Mouse (Mus musculus) CH12.LX (cell line): ENCODE results near the gene Rfesd. TPM values are rescaled to one million over a fixed set of nuclear protein-coding genes. Genes with fewer than 3 reads are reported as not detected.

Experiments
- DNase-seq: peaks from one replicate; pipeline ENCODE4 v3.0.0-alpha.2; 2013; ENCODE audit errors: extremely low read depth
- H3K27ac ChIP-seq: 2 replicates; pipeline ENCODE4 v1.5.1; 2012; ENCODE audit warnings: low read depth, mild to moderate bottlenecking, control low read depth, moderate library complexity; ENCODE audit not compliant: insufficient read depth
- H3K27me3 ChIP-seq: replicated peaks from 2 replicates; pipeline ENCODE3; 2012; ENCODE audit warnings: inconsistent platforms
- H3K36me3 ChIP-seq, 2 experiments: replicated peaks in 1 of 2; 2 replicates each; pipeline versions ENCODE3 to v1.6.1; 2012; ENCODE audit warnings: inconsistent platforms in 1 of 2, low read length in 1 of 2, mild to moderate bottlenecking in 1 of 2, mixed read lengths in 1 of 2, moderate library complexity in 1 of 2; ENCODE audit not compliant: control insufficient read depth in 1 of 2, insufficient read depth in 1 of 2
- H3K4me1 ChIP-seq, 2 experiments: 2 replicates each; pipeline ENCODE4 v1.6.1; 2012; ENCODE audit warnings: inconsistent platforms in 1 of 2, moderate library complexity in 1 of 2; ENCODE audit not compliant: insufficient read depth in 2 of 2, control insufficient read depth in 1 of 2
- H3K4me2 ChIP-seq: 2 replicates; pipeline ENCODE4 v1.6.1; 2012; ENCODE audit warnings: low read depth, mild to moderate bottlenecking, control low read depth; ENCODE audit not compliant: poor library complexity, insufficient read depth, severe bottlenecking
- H3K4me3 ChIP-seq, 3 experiments: fragments of 150-350 bp in 1 of 3; sonication (generic) in 1 of 3; replicated peaks in 1 of 3; 2 replicates each; pipeline versions ENCODE3 to v1.5.1; 2011 to 2012; ENCODE audit warnings: low read depth in 2 of 3, low read length in 2 of 3, mild to moderate bottlenecking in 2 of 3, moderate library complexity in 2 of 3, control low read depth in 1 of 3, improper control_type of control experiment in 1 of 3, inconsistent platforms in 1 of 3, mixed read lengths in 1 of 3; ENCODE audit not compliant: poor library complexity in 1 of 3
- H3K79me2 ChIP-seq: replicated peaks from 2 replicates; pipeline ENCODE4 v1.6.1; 2012; ENCODE audit warnings: mild to moderate bottlenecking, moderate library complexity; ENCODE audit not compliant: control insufficient read depth, poor library complexity, insufficient read depth, severe bottlenecking; ENCODE audit errors: extremely low read depth
- H3K9ac ChIP-seq: 2 replicates; pipeline ENCODE4 v1.6.1; 2012; ENCODE audit warnings: low read depth, mild to moderate bottlenecking, control low read depth, moderate library complexity; ENCODE audit not compliant: insufficient read depth
- H3K9me3 ChIP-seq: replicated peaks from 2 replicates; pipeline ENCODE3; 2012; ENCODE audit warnings: low read length, inconsistent platforms, mixed read lengths
- BHLHE40 ChIP-seq: IDR thresholded peaks from 2 replicates; pipeline ENCODE4 v1.6.1; 2011; ENCODE audit warnings: mild to moderate bottlenecking, low read depth, low read length, improper control_type of control experiment
- CHD1 ChIP-seq: IDR thresholded peaks from 2 replicates; pipeline ENCODE4 v1.6.1; 2012; ENCODE audit warnings: low read depth, low read length, improper control_type of control experiment, inconsistent platforms
- CHD2 ChIP-seq: IDR thresholded peaks from 2 replicates; pipeline ENCODE4 v1.6.1; 2011; ENCODE audit warnings: low read length, improper control_type of control experiment
- E2F4 ChIP-seq: IDR thresholded peaks from 2 replicates; pipeline ENCODE4 v1.6.1; 2011; ENCODE audit warnings: low read depth, low read length, improper control_type of control experiment; ENCODE audit not compliant: insufficient replicate concordance
- ETS1 ChIP-seq: conservative IDR thresholded peaks from 2 replicates; pipeline ENCODE4 v1.6.1; 2012; ENCODE audit warnings: low read depth, mild to moderate bottlenecking, inconsistent platforms, low read length, improper control_type of control experiment, moderate library complexity
- GABPA ChIP-seq: IDR thresholded peaks from 2 replicates; pipeline ENCODE4 v1.6.1; 2012; ENCODE audit warnings: low read depth, low read length, improper control_type of control experiment, inconsistent platforms; ENCODE audit not compliant: insufficient replicate concordance
- HCFC1 ChIP-seq: IDR thresholded peaks from 2 replicates; pipeline ENCODE4 v1.6.1; 2012; ENCODE audit warnings: low read depth, mild to moderate bottlenecking, inconsistent platforms, low read length, improper control_type of control experiment
- IRF4 ChIP-seq: IDR thresholded peaks from 2 replicates; pipeline ENCODE4 v1.6.1; 2014; ENCODE audit warnings: low read depth, mild to moderate bottlenecking, inconsistent platforms, low read length, improper control_type of control experiment
- JUND ChIP-seq: conservative IDR thresholded peaks from 2 replicates; pipeline ENCODE4 v1.6.1; 2011; ENCODE audit warnings: low read depth, low read length, improper control_type of control experiment
- KAT2A ChIP-seq: IDR thresholded peaks from 2 replicates; pipeline ENCODE4 v1.6.1; 2012; ENCODE audit warnings: low read length, improper control_type of control experiment, inconsistent platforms; ENCODE audit not compliant: insufficient replicate concordance
- MAFK ChIP-seq: IDR thresholded peaks from 2 replicates; pipeline ENCODE4 v1.6.1; 2011; ENCODE audit warnings: low read length, improper control_type of control experiment; ENCODE audit not compliant: insufficient replicate concordance
- MYC ChIP-seq: IDR thresholded peaks from 2 replicates; pipeline ENCODE4 v1.6.1; 2011; ENCODE audit warnings: low read depth, mild to moderate bottlenecking, improper control_type of control experiment, low read length
- PAX5 ChIP-seq: IDR thresholded peaks from 2 replicates; pipeline ENCODE4 v1.6.1; 2012; ENCODE audit warnings: low read length, inconsistent platforms, mixed read lengths
- RCOR1 ChIP-seq: conservative IDR thresholded peaks from 2 replicates; pipeline ENCODE4 v1.6.1; 2012; ENCODE audit warnings: low read depth, mild to moderate bottlenecking, inconsistent platforms, low read length, improper control_type of control experiment
- SMC3 ChIP-seq: IDR thresholded peaks from 2 replicates; pipeline ENCODE4 v1.6.1; 2011; ENCODE audit warnings: low read depth, low read length, improper control_type of control experiment
- TBP ChIP-seq: conservative IDR thresholded peaks from 2 replicates; pipeline ENCODE4 v1.6.1; 2011; ENCODE audit warnings: low read depth, low read length, improper control_type of control experiment
- TCF12 ChIP-seq: IDR thresholded peaks from 2 replicates; pipeline ENCODE4 v1.6.1; 2014; ENCODE audit warnings: low read depth, mild to moderate bottlenecking, inconsistent platforms, low read length, improper control_type of control experiment
- UBTF ChIP-seq: IDR thresholded peaks from 2 replicates; pipeline ENCODE4 v1.6.1; 2012; ENCODE audit warnings: low read depth, mild to moderate bottlenecking, inconsistent platforms, low read length, improper control_type of control experiment, moderate library complexity
- USF2 ChIP-seq: conservative IDR thresholded peaks from 2 replicates; pipeline ENCODE4 v1.6.1; 2011; ENCODE audit warnings: low read depth, low read length, improper control_type of control experiment
- ZMIZ1 ChIP-seq: IDR thresholded peaks from 2 replicates; pipeline ENCODE4 v1.6.1; 2012; ENCODE audit warnings: low read depth, mild to moderate bottlenecking, inconsistent platforms, low read length, improper control_type of control experiment
- dilution Hi-C: fragments of 300-500 bp; cut with MboI; formaldehyde crosslinking; loops from 2 replicates; pipeline ENCODE4 v1.14.3; 2020; ENCODE audit warnings: low sequenced_read_pairs; ENCODE audit not compliant: extremely low pct_unique_long_range_greater_than_20kb, extremely low pct_ligation_motif_present
- in situ Hi-C: fragments of 300-500 bp; cut with MboI; formaldehyde crosslinking; loops from 3 replicates; pipeline ENCODE4 v1.14.3; 2019; ENCODE audit warnings: low sequenced_read_pairs, low pct_ligation_motif_present, low pct_unique_long_range_greater_than_20kb, mixed read lengths
- polyA plus RNA-seq: library from polyadenylated mRNA; unstranded; fragments of >175 nt; gene quantifications from 2 replicates; pipeline ENCODE4 v1.2.1, GENCODE M21; 2012; ENCODE audit warnings: low read depth; ENCODE audit not compliant: insufficient read length
- total RNA-seq, 2 experiments: library from RNA; depleted of rRNA; stranded (reverse); fragments of 300-350 nt in 1 of 2; fragments of >200 nt in 1 of 2; gene quantifications; 2 replicates each; pipeline ENCODE4 v1.2.3; 2012 to 2014

The Rfesd gene
- total and polyA plus RNA-seq, 3 experiments = 7.8 to 15.9 (median 9.7) TPM

- peaks cover 3% of the 10 kb centered on the region for H3K9me3 ChIP-seq
- no peaks in the 10 kb centered on the region for H3K36me3 ChIP-seq
- no peaks in the 10 kb centered on the region for H3K4me1 ChIP-seq
- dilution Hi-C loops = no loop called here
- no peak within 1 kb of the TSS for H3K4me3 ChIP-seq
- H3K27ac ChIP-seq = no peak within 1 kb of the TSS
- in situ Hi-C loops = no loop called here
- DNase-seq = no peak
- no peaks in the 10 kb centered on the region for H3K79me2 ChIP-seq
- H3K9ac ChIP-seq = no peak within 1 kb of the TSS
- no peak within 1 kb of the TSS for H3K4me2 ChIP-seq
- TF ChIP-seq E2F4 (no peak), IRF4 (no peak), ZMIZ1 (no peak), BHLHE40 (no peak), JUND (no peak), TCF12 (no peak), GABPA (no peak), CHD2 (no peak), PAX5 (no peak), TBP (no peak), SMC3 (no peak), MAFK (no peak), UBTF (no peak), MYC (no peak), RCOR1 (no peak), ETS1 (no peak), CHD1 (no peak)
- no peaks in the 10 kb centered on the region for H3K27me3 ChIP-seq
Measured at GRCm38 (mm10) chr13:75966850-75967249, 51.7 kb downstream of the Rfesd start, which contains the start of gene Spata9. TSS of gene Spata9 (plus strand) at chr13:75967150.

DNA sequence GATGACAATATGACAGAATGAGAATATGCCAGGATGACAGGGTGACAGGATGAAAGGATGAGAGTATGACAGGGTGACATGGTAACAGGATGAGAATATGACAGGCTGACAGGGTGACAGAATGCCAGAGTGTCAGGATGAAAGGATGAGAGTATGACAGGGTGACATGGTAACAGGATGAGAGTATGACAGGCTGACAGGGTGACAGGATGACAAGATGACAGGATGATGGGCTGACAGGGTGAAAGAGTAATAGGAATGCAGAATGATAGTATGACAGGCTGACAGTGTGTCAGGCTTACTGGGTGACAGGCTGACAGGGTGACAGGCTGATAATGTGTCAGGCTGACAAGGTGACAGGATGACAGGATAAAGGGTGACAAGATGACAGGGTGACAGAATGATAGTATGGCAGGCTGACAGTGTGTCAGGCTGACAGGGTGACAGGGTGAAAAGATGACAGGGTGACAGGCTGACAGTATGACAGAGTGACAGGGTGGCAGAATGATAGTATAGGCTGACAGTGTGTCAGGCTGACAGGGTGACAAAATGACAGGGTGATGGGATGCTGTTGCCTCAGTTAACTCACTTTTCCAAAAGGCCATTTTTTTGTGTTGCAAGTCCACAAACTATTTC lies 63.0 kb downstream of the Rfesd start:
- in situ Hi-C loops = no loop called here
- no peaks in the 10 kb centered on the region for H3K4me1 ChIP-seq
- no peak overlapping the region for H3K9ac ChIP-seq
- H3K27ac ChIP-seq = no peak overlapping the region
- DNase-seq = no peak
- H3K9me3 ChIP-seq = no peaks in the 10 kb centered on the region
- dilution Hi-C loops = no loop called here
- H3K4me3 ChIP-seq = no peak overlapping the region
- no peak overlapping the region for H3K4me2 ChIP-seq
- no peaks in the 10 kb centered on the region for H3K27me3 ChIP-seq
- H3K79me2 ChIP-seq = no peaks in the 10 kb centered on the region
- no peaks in the 10 kb centered on the region for H3K36me3 ChIP-seq
- TF ChIP-seq HCFC1 (no peak), KAT2A (no peak), MYC (no peak), USF2 (no peak), MAFK (no peak), E2F4 (no peak)

Other genes with a start within 250 kb of the Rfesd start
- 21.2 and 26.2 TPM in 2 replicates for gene Glrx, start 178.9 kb downstream of the Rfesd start, total RNA-seq (2012; rRNA removed)
- 62.8 and 65.5 TPM in 2 replicates for gene Glrx, start 178.9 kb downstream of the Rfesd start, total RNA-seq (2014; rRNA removed)
- gene Glrx, start 178.9 kb downstream of the Rfesd start, polyA plus RNA-seq = 48.0 and 53.3 TPM in 2 replicates
- gene Rhobtb3, start 74.8 kb downstream of the Rfesd start, total RNA-seq (2012; rRNA removed) = 3.6 and 3.9 TPM in 2 replicates
- 3.4 and 4.2 TPM in 2 replicates for gene Rhobtb3, start 74.8 kb downstream of the Rfesd start, total RNA-seq (2014; rRNA removed)
- 1.6 and 2.0 TPM in 2 replicates for gene Rhobtb3, start 74.8 kb downstream of the Rfesd start, polyA plus RNA-seq
- gene Spata9, start 51.6 kb downstream of the Rfesd start, total RNA-seq (2012; rRNA removed) = not detected in 2 replicates
- not detected in 2 replicates for gene Spata9, start 51.6 kb downstream of the Rfesd start, total RNA-seq (2014; rRNA removed)
- gene Spata9, start 51.6 kb downstream of the Rfesd start, polyA plus RNA-seq = 0.36 and 0.48 TPM in 2 replicates
- not detected in 2 replicates for gene Gpr150, start 38.3 kb upstream of the Rfesd start, total RNA-seq (2012; rRNA removed)
- not detected in 2 replicates for gene Gpr150, start 38.3 kb upstream of the Rfesd start, total RNA-seq (2014; rRNA removed)
- not detected in 2 replicates for gene Gpr150, start 38.3 kb upstream of the Rfesd start, polyA plus RNA-seq
- gene Arsk, start 79.9 kb upstream of the Rfesd start, total RNA-seq (2012; rRNA removed) = 3.2 and 4.2 TPM in 2 replicates
- gene Arsk, start 79.9 kb upstream of the Rfesd start, total RNA-seq (2014; rRNA removed) = 7.6 and 9.3 TPM in 2 replicates
- 3.7 and 4.0 TPM in 2 replicates for gene Arsk, start 79.9 kb upstream of the Rfesd start, polyA plus RNA-seq
- gene Ttc37, start 80.0 kb upstream of the Rfesd start, total RNA-seq (2012; rRNA removed) = 26.7 and 32.2 TPM in 2 replicates
- 34.7 and 35.9 TPM in 2 replicates for gene Ttc37, start 80.0 kb upstream of the Rfesd start, total RNA-seq (2014; rRNA removed)
- gene Ttc37, start 80.0 kb upstream of the Rfesd start, polyA plus RNA-seq = 21.1 and 23.9 TPM in 2 replicates